Mouse (Mus musculus): ENCODE results near the gene Zfp384.

Zfp384 gene

GRCm38 (mm10) chr6:125084424-125084823, 75.5 kb downstream of the Zfp384 start:
- no peak for DNase-seq (ENCODE audit: low spot score)

Data from c-Kit-positive CD71-positive TER-119-positive erythroid progenitor cells, embryonic 14.5 days (primary cell).